Mouse (Mus musculus): Measurements from ENCODE around the gene Wfdc5.
A peak's percentile ranks its signal among the peaks of the same experiment; 100 is the strongest.

Wfdc5 gene

DNA sequence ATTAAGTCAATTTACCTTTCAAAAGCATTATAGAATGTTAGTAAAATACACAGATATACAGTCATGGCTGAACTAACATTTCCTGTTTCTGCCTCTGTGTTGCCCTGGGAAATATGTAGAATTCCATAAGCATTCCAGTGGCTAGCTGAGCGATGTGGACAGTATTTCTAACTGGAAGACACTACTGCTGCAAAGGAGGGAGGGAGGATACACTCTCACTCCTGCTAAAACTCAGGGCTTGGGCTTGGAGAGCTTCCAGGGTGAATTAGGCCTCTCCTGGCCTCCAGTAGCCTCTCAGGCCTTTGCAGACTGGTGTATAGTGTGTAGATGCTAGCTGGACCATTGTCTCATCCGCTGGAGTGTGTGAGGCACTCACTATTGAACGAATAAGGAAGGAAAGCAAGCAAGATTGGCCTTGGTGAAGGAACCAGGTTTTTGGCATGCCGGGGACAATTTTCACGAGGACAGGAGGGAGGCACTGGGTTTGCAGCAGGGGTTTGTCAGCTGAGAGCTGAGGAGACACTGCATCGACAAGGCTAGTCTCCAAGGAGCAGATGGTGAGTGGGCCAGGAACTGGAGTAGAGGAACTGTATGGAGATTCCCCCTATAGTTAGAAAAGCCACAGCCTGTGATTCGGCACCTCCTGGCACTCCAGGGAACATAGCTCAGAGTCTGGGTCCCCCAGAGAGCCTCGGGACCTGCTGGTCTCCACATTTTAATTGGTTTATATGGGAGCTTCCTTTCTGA is 7.7 kb downstream of the Wfdc5 start:
- DNase-seq (ENCODE audit: low spot score in 2 of 2), result no peak

- no peak for DNase-seq (ENCODE audit: low spot score in 2 of 2)
These were observed 9.1 kb downstream of the Wfdc5 start for GRCm38 (mm10) chr2:164173394-164173793.

DNA sequence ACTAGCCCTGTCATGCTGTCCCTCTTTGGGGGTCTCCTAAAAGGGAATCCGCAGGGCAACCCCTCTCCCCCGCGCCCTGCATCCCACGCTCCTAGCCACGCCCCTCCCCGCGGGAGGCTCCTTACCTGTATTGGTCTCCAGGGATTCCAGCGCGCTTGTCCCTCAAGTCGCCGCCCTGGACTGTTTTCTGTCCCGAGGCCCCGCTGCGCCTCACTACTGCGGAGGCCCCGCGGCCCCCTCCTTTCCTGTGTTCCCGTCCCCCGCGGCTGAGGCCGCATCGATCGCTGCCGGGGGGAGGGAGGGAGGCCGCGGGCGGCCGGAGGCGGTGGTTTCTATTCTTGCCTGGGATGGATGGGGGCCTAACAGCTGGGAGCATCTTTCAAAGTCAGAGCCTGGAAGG is 11.6 kb downstream of the Wfdc5 start, which contains the start of gene Kcns1:
TSS of gene Kcns1 (minus strand) at position 212 of the 400 bp plus-strand sequence.
- DNase-seq (ENCODE audit: low spot score in 2 of 2), result no peak

DNA sequence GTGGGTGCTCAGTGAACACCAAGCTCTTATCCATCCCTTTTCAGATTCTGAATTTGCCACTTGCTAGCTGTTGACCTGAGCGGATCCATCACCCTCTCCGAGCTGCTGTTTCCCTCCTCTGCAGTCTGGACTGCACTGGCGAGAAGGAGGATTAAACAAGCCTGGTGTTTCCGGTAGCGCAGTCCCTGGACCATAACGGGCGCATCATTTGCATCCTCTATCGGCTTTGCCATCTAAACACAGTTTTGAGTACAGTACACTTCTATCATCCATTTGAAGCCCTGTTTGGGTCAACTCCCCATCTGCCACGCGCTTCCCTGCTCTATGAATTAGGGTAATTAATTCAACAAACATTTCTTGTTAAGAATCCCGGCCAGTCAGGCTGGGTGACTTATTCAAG is 12.2 kb downstream of the Wfdc5 start:
- no peak for DNase-seq (ENCODE audit: low spot score in 2 of 2)

DNA sequence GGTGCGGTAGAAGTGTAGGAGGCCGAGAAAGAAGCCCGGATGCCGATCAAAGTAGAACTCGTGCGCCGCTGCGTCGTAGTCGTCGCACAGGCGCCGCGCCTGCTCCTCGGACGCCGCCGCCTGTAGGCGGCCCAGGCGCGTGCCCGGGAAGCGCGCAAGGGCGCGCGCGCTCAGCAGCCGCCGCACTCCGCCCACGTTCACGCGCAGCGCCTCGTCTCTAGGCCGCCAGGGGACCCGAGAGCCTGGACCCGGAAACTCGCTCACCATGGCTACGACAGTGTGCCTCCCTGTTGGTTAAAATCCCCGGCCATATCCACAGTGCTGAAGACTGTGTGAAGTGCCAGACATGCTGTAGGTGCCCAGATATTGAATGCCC is 14.0 kb downstream of the Wfdc5 start:
- DNase-seq (ENCODE audit: low spot score in 2 of 2), result peak in 1 of 2 experiments; percentile 26

DNA sequence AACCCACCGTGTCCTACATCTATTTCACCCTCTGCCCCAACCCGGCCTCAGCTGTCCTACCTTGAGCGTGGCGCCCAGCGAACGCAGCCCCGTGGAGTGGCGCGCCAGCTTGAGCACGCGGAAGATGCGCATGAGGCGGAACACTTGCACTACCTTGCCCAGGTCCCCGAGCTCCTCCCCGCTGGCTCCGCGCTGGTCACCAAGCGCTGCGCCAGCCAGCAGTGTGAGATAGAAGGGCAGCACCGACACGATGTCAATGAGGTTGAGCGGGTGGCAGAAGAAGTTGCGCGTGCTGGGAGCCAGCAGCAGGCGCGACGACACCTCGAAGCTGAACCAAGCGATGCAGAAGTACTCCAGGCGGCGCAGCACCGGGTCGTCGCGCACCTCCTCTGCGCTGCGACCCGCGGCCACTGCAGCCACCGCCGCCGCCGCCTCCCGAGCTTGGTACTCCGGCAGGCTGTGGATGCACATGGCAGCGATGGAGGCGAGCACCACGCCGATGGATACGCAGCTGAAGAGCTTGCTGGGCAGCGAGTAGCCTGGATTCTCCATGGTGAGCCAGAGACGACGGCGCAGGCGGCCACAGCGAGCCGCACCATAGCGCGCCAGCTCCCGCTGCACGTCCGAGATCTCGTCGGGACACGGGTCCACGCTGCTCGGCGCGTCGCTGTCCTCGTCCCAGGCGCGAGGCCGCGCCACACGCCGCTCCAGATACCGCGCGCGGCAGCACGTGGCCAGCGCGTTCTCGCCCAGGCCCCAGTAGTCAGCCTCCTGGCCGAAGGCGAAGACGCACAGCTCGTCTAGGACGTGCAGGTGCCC is 14.6 kb downstream of the Wfdc5 start:
- no peak for DNase-seq (ENCODE audit: low spot score in 2 of 2)

GRCm38 (mm10) chr2:164164941-164165340 is 17.6 kb downstream of the Wfdc5 start:
- DNase-seq (ENCODE audit: low spot score in 2 of 2), result no peak

DNA sequence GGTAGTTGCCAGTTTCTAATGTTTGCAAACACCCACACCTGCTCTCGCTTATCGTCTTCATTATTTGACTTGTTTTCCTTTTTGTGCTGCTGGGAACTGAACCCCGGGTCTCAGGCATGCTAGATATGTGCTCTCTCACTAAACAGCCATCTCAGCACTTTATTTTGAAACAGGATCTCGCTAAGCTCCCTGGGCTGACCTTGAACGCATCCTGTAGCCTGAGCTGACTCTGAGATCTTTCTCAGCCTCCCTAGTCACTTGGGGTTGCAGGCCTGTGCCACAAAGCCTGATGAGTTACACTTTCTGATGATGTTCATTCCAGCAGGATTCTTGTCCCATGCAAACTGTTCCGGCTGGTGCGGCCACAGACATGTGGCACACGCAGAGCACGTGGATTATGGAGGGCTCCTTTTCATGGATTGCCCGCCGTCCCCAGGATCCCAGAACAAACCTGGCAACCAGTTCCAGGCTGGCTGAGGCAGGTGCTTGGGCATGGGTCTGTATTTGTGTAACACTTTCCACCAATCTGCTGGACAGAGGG is 21.0 kb downstream of the Wfdc5 start:
- no peak for DNase-seq (ENCODE audit: low spot score in 2 of 2)

GRCm38 (mm10) chr2:164158838-164159237 is 23.7 kb downstream of the Wfdc5 start:
- no peak for DNase-seq (ENCODE audit: low spot score in 2 of 2)

DNA sequence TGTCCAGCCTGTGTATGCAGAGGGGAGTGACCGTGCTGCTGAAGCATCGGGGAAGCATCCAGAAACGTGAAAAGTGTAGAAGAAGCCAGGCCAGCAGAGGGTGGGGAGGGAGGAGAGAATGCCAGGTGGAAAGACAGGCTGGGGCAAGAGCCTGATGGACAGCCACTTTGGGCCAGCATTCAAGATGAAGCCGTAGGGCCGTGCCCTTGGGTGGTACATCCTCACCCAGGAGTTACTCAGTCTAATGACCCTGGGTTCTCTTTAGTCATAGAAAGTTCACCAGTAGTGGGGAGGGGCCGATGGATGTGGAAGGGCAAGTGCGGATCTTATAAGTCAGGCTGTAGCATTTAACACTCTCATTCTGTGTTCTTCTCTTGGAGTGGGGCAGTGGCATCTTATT is 26.4 kb downstream of the Wfdc5 start:
- DNase-seq (ENCODE audit: low spot score in 2 of 2), result no peak

DNA sequence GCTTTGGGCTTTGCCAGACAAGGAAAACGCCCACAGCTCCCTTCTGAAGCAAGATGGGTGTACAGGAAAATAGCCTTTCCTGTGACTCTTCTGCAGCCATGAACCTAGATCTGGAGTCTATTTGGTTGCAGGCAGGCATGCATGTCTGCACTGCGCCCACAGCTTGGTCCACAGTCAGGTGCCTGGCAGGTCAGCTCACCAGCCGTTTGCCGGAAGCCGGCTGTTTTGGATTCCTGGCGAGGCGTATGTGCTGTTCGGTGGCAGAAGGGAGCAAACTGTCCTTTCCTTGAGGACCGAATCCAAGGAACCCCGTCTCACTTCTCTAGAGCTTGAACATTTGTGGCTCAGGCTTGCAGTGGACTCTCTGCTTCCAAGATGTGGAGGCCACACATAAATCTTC is 28.5 kb downstream of the Wfdc5 start:
- DNase-seq (ENCODE audit: low spot score in 2 of 2), result no peak

GRCm38 (mm10) chr2:164152341-164152740 is 30.2 kb downstream of the Wfdc5 start:
- no peak for DNase-seq (ENCODE audit: low spot score in 2 of 2)

GRCm38 (mm10) chr2:164150086-164150760 is 32.3 kb downstream of the Wfdc5 start:
- DNase-seq (ENCODE audit: low spot score in 2 of 2), result no peak

DNA sequence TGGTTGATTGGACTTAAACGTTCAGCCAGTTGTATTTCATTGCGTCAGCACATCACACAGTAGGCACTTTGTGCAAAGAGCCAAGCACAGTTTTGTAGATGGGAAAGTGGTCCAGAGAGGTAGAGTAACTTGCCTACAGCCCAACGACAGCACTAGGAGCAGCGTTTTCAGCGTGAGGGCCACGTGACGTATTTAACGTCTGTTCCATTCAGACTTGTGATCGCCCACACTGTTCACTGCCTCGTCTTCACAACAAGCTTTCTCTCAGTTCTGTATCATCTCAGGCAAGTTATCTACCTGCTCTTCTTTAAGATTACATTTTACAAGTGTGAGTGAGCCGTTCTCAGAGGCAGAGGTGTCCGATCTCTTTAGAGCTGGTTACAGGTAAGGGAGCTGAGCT is 36.0 kb downstream of the Wfdc5 start:
- no peak for DNase-seq (ENCODE audit: low spot score in 2 of 2)

- no peak for DNase-seq (ENCODE audit: low spot score in 2 of 2)
These were observed 38.0 kb downstream of the Wfdc5 start for GRCm38 (mm10) chr2:164144541-164144940.

GRCm38 (mm10) chr2:164144025-164144424 is 38.5 kb downstream of the Wfdc5 start:
- no peak for DNase-seq (ENCODE audit: low spot score in 2 of 2)

GRCm38 (mm10) chr2:164142021-164142420 is 40.5 kb downstream of the Wfdc5 start:
- DNase-seq (ENCODE audit: low spot score in 2 of 2), result peak in 1 of 2 experiments; percentile 6

GRCm38 (mm10) chr2:164137754-164138153 is 44.8 kb downstream of the Wfdc5 start:
- no peak for DNase-seq (ENCODE audit: low spot score in 2 of 2)

DNA sequence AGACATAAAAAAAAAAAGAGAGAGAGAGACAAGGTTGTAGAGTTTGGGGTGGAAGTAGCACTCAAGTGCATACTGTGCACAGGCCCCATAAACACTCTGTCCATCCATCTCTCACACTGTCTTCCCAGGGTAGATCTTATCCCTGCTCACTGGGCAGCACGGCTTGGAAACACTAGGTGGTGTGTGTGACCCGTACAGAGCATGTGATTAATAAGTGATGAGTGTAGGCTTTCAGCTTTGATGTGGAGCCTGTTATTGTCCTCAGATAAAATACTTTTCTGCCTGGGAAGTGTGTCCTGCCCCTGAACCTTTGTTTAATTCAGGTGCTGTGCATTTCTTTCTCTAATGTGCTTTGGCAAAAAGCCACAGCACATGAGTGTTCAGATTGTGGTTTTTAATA is 46.1 kb downstream of the Wfdc5 start:
- DNase-seq (ENCODE audit: low spot score in 2 of 2), result no peak

GRCm38 (mm10) chr2:164135367-164135766 is 47.2 kb downstream of the Wfdc5 start:
- no peak for DNase-seq (ENCODE audit: low spot score in 2 of 2)

DNA sequence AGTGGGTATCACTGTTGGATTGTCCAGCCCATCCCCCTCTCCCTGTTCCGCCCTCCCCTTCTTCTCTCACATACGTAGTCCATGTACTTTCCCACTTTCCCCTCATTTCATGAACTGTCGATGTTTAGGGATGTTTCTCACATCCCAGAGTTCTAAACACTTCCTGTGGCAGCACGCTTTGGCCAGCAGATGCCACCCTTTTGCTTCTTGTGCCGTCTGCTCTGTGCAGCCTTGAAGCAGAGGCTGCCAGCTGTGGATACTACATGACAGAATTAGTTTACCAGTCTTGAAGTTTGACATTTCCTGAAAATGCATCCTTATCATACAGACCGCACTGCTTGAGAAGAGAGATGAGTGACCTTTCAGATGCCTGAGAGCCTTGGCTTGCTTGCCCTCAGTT is 48.0 kb downstream of the Wfdc5 start:
- peak in 1 of 2 experiments; percentile 17 for DNase-seq (ENCODE audit: low spot score in 2 of 2)

DNA sequence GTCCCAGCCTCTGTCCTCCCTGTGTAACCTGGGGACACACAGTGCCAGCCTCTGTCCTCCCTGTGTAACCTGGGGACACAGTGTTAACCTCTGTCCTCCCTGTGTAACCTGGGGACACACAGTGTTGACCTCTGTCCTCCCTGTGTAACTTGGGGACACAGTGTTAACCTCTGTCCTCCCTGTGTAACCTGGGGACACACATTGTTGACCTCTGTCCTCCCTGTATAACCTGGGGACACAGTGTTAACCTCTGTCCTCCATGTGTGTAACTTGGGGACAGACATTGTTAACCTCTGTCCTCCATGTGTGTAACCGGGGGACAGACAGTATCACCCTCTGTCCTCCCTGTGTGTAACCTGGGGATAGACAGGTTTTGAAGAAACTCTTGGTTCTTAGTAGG is 51.0 kb downstream of the Wfdc5 start:
- no peak for DNase-seq (ENCODE audit: low spot score in 2 of 2)
